Mouse (Mus musculus): Measurements from ENCODE around the gene Creb5.

Gene Creb5

DNA sequence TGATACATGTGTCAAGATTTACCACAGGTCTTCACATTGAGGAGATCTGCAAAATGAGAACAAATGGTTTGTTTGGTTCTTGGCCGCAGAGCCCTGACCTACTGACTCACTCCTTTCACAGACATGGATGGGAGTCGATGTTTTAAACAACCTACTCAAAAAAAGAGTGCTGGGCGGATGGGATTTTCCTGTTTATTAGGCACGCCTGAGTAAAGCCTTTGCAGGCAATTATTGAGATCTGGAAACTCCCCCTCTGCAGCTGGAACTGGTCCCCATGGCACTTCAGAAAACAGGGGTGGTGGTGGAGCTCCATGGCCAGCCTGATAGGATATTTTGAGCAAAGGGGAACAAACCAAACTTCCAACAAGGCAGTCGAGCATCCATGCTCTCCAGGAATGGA, 258.9 kb downstream of the Creb5 start:
- no peak for DNase-seq (ENCODE audit: low read depth)

DNA sequence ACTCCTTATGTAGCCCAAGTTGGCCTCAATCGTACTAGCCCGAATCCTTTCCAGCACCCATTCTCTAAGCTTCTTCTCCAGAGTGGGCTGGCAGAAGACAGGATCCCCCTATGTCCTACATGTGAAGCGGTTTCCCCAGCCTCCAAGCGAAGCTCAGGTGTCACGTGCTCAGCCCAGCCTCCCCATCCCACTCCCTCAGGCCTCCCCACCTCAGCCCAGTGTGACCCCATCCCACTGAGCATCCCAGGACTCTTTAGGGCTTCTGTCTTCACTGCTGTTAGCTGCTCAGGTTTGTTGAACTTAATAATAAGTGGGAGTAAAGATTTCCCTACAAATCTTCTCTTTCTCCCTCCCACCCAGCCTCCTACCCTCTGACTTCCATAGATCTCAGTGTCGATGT, 261.2 kb downstream of the Creb5 start:
- DNase-seq (ENCODE audit: low read depth): no peak

DNA sequence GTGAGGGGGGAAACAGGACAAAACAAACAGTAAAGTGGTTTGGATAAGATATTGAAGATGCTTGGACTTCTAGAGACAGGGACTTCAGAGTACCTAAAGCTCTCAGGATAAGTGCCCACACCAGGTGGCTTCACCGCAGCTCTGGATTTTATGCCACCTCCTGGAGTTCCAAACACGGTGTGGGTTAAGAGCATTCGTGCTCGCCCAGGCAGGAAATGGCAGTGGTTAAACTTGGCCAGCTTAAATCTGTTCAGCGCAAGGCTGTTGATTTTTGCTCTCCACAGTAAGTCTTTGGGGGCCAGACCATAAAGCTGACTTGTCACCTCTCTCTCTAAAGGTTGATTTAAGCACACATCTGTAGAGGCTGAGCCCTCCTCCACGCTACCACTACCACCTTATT, 262.3 kb downstream of the Creb5 start:
- no peak for DNase-seq (ENCODE audit: low read depth)

DNA sequence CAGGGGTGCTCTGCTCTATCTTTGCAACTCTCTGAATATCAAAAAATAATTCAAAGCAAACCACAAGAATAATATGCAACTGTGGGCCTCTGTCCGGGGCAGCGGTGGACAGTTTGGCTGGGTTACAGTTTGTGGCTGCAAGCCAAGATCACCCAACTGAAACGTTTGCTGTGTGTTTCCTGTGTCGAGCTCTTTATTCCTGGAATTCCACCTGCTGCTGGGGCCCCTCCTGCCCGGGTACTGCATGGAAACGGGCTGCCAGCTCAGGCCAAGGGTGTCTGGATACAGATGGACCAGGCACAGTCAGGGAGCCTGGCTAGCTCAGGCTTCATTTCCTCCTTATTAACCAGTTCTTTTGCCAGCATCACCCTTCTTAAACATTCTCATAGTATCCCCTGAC, 269.0 kb downstream of the Creb5 start:
- DNase-seq (ENCODE audit: low read depth): no peak

DNA sequence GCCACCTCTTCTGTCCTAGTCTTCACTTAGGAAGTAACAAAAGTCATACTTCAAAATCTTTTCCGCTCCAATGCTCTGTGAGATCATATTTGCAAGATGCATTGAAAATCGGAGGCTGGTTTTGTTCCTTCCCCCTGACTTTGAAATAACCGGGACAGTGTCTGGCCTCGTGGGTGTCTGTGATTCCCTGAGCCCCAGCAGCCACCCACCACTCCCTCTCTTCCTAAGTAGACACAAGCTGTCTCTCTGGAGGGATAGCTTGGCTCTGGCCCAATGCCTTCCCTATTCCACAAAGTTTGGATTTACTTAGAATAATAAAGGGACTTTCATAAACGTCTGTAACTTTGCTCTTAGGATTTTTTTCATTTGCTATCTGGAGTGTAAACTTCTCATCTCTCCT, 273.9 kb downstream of the Creb5 start:
- DNase-seq (ENCODE audit: low read depth): no peak

DNA sequence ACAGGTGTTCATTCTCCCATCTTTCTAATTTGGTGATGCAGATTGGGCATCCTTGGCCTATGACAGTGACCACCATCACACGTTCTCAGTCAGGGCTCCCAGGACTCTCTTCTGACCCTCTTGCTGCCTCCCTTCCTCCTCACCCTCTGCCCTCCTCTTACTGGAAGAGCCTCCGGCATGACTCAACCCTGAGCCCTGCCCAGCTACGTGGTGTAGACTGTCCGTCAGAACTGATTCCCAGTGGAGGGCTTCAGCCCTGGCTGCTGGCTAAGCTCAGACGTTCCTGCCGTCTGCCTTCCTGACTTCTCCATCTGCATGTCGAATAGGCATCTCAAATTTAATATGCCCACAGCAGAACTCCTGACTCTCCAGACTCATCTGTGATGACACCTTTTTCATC, 275.5 kb downstream of the Creb5 start:
- no peak for DNase-seq (ENCODE audit: low read depth)

DNA sequence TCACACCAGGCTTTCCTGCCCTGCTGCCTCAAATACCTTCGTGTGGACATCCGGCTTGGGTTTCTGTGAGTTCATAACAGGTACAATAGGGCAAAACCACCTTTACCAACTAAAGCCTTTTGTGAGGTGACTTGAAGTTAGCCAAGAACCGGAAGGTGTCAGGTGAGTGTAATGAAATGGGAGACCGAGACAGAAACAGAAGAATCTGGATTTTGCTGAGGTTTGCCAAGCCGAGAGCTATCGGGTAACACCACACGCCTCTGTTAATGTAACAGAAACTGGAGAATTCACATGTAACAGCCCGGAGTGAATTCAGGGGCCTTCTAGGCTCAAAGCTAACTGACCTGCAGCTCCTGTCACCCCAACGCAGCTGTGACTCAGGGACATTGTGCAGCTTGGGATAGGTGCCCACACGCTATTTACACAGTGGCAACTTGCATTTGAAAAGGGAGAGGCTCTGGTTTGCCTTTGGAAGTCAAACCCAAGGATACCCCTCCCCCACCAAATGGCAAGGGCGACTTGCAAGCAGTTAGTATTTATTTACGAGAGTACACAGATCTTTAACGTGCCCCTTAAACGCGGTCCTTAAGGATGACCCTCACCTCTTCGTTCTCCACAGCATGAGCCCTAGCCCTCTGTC, 276.6 kb downstream of the Creb5 start:
- no peak for DNase-seq (ENCODE audit: low read depth)

DNA sequence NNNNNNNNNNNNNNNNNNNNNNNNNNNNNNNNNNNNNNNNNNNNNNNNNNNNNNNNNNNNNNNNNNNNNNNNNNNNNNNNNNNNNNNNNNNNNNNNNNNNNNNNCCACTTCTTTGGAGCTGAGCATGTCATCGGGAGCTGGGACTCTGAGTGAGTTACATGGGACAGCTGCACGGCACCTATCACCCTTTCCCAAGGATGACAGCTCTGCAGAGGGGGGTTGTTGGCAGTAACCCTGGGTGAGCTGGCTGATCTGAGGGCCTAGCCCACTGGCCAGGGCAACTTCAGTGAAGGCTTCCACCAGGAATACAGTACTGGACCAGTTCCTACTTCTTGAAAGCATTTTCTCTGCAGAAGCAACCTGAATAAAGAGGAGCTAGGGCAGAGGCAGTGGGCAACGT, 282.4 kb downstream of the Creb5 start:
- DNase-seq (ENCODE audit: low read depth): no peak

DNA sequence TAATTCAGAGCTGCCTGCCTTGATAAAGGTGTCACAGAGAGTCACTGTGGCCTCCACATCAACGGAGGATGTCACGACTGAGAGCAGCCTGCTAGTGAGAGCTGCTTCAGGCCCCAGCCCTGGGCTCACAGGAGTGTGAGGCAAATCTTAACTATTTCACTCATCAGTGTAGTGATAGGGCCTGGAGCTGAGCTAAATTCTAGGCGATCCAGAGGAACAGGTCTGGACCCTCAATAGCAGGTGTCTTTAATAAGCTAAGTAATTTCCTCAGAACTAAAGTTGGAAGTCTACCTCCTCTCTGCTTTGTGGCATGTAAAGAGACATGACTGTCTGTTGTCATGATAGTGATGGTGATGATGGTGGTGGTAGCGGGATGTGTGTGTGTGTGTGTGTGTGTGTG, 283.8 kb downstream of the Creb5 start:
- no peak for DNase-seq (ENCODE audit: low read depth)

DNA sequence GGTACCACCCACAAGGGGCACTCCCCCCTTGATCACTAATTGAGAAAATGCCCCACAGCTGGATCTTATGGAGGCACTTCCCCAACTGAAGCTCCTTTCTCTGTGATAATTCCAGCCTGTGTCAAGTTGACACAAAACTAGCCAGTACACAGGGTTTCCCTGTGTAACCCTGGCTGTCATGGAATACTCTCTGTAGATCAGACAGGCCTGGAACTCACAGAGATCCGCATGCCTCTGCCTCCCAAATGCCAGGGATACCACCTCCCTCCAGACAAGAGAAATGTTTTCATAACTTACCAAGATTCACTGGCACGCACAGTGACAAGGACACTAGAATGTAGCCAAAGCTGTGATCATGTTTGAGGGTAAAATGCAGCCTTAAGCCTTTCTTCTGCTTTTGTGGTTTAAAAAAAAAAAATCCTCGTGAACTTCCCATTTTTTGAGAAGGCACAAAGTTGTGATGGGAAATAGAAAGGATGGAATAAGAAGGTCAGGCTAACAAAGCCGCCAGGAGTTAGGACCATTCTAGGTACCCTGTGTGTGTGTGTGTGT, 284.6 kb downstream of the Creb5 start:
- DNase-seq (ENCODE audit: low read depth): no peak

DNA sequence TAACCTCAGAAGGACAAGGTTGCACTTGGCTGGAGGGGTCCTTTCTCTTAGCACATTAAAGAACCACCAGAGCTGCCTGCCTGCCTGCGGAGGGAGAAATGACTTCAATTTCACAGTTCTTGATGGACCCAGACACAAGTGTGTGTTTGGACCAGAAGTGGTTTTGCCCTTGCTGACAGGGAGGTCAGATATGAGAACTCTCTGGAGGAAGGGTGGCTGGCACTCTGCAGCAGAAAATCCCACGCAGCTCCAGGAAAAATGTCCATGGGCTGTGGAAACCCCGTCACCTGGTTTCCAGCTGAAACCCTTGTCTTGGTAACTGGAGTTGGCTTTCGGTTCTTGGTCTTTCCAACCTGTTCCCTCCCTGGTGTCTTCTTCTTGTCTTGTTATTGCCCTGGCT, 285.4 kb downstream of the Creb5 start:
- DNase-seq (ENCODE audit: low read depth): no peak

DNA sequence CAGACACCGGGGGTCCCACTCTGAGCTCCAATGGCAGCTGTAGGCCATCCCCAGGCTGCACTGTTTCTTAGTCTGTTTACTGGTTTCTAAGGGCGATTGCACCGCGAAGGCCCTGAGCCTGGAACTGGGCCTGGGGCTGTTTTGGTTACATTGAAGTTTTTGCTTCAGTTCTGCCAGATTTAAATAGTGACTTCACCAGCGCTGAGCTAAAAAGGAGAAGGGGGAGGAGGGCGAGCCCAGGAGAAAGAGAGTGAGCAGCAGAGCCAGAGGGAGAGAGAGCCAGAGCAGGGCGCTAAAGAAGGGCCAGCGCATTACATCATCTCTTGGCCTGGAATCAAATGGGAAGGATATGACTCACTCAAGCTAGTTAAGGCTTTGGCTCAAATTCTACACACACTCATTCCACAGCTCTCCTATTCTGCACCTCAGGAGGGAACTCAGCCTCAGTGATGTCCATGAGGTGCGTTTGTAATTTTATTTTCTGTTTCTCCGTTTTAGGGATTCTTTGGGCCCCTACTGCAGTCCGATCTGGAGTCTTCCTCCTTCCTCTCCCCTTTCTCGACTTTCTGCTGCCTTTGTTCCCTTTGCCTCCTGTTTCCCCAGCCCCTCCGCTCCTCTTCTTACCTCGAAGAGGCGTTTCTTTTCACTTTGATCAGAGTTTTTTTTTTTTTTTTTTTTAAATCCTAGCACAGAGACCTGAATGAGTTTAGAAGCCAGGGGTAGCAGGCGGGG, 286.1 kb downstream of the Creb5 start:
- no peak for DNase-seq (ENCODE audit: low read depth)

DNA sequence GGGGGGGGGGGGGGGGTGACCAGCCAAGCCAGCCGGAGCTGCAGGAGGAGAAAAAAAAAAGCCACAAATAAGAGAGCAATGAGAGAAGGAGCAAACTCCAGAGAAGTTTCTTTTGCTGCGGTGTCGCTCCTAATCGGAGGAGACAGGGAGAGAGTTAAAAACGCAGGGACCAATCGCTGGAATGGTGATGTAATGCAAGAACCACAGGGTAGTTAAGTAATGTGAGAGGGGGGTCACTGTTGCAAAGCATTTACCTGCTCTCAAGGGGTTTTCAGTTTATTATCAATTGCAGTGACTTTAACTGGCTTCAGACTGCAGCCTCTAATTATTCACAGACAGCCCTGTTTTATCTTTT, 286.6 kb downstream of the Creb5 start:
- DNase-seq (ENCODE audit: low read depth): no peak

DNA sequence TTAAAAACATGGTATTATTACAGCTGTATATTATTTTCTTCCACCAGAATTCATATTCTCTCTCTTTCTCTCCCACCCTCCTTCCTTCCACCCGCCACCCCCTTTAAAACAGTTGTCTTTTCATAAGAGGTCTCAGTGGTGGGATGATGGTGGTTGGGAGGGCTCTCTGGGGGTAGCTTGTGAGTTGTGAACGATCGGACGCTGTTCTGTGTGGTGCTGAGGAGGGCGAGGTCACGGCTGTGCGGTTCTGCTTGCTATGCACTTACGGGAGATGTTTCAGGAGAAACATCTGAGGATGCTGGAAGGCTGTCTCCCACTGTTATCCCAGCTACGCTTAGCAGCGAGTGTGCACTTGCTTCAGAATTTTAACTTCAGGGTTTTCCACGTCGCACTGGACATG, 287.0 kb downstream of the Creb5 start:
- no peak for DNase-seq (ENCODE audit: low read depth)

DNA sequence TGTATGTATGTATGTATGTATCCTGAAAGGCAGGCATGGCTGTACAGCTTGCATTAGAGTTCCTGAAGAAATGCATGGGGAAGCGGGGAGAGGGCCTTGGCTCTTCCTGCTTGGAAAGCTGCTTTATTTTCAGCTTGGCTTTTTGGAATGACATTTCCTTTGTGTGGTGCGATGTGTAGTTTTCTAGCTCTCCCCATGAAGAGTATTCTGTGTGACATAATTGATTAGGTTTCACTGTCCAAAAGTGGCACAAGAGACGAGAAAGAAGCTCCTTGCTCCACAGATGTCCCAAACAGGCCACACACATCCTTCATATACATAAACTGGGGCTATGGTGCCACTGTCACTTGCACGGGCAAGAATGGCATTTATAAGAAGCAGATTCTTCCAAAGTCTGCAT, 288.1 kb downstream of the Creb5 start:
- DNase-seq (ENCODE audit: low read depth): no peak

DNA sequence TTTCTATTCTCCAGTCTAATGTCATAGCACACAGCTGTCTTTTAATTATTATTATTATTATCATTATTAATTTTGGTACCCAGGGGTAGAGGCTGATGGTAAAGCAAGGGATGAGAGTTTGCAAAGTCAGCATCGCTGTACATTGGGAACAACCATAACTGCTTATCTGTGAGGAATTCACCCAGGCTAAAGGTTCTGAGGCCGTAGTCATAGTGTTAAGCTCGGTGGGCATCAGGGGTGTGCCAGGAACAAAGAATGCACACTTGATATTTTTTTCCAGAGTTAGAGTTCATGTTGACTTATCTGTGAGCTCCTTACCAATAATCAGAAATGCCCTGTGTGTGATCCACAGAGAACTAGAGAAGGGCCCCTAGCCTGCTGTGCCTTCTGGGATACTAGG, 288.8 kb downstream of the Creb5 start:
- no peak for DNase-seq (ENCODE audit: low read depth)

DNA sequence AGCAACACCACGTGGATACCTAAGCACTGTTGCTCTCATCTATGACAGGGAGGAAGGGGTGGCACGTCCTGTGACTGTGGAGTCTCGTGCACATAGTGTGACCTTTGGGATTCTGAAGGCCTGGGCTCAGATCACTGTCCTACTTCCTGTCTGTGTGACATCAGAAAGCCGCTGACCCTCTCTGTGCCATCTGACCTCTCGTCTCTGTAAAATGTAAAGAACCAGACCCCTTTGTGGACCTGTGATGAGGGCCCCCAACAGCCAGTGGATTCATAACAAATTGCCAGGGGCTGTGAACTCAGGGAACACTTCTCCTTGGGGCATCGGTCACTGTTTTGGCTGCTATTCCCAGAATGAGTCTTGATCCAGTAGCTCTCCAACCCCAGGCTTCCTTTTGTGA, 289.8 kb downstream of the Creb5 start:
- no peak for DNase-seq (ENCODE audit: low read depth)

DNA sequence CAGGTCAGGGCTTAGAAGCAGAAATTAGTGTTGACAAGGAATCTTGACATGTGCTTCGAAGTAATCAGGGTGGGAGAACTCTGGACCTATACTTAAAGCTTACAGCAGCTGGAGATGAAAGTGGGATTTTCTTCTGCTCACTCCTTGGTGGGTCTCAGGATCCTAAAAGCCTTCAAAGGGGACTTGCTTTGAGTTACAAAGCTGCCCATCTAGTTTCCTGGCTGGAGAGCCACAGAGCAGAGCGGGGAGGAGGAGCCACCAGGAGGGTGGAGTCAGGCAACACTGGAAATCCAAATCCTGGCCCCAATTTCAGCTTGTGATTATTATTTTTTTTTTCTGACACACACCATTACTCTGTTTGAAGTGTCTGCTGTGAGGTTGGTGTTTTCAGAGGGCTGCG, 290.7 kb downstream of the Creb5 start:
- no peak for DNase-seq (ENCODE audit: low read depth)

DNA sequence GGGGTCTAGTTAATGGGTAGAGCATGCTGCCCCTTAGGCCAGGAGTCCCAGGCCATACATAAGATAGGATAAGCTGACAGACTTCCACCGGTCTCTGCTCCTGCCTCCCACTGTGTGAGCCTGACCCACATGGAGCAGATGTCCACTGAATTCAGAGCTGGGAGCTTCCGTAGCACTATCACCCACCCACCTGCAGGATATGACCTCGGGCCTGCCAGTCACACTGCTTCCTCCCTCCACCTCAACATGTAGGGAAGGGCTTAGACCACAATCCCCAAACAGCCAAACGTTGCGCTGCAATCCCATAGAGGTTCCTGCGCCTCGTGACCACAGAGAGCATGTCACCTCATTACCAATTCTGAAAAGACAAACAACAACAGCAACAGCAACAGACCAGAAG, 293.3 kb downstream of the Creb5 start:
- no peak for DNase-seq (ENCODE audit: low read depth)

DNA sequence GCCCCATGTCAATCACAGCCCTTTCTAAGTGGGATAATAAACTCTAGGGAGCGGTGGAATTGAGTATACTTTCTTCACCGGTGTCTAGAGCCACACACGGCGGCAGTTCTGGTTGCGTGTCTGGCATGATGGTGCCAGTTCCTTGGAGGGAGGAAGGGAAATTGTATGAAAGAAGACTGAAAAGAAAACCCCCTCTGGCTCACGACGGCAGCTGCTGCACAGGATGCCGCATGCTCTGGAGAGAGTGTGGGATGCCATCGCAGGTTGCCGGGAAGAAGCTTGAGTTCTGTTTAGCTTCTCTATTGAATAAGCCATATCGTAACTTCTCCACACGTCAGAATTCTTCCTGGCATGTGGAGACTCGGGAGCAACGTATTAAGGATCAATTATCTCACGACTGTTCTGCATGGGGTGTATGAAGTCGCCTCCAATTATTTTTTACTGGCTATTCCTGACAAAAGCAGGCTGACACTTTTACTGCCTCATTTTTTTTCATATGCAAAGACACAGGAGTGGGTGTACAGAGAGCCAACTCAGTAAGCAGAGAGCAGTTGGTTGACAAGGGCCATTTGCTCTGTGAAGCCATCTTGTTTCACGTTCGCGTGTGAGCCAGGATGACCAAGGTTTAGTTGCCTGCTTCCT, 296.3 kb downstream of the Creb5 start:
- DNase-seq (ENCODE audit: low read depth): no peak

DNA sequence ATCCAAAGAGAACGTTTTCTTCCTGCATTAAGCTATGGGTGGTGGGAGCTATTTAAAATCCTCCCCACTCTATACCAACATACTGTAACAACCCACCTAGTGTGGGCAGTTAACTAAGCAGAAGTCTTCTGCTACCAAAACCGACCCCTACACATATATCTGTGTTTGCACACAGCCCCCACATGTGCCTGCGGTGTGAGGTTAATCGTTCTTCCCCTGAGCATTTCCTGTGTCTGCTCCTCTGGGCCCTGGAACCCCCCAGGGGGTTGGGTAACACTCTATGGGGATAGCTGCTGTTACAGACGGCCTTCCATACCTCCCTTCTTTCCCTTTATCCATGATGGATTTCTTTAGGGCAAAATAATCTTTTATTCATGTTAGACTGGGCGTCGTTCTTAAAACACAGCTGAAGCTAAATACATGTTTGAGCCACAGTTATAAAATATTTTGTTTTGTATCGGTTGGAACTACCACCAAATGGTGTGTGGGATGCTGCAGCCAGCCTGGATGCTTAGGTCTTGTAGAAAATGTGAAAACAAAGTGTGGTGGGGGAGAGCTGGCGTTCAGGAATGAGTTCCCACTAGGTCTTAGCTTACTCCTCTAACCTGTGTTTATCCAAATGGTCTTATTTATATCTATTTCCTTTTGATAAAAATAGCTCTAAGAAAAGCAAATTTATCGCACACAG, 297.8 kb downstream of the Creb5 start:
- peak; percentile 26 for DNase-seq (ENCODE audit: low read depth)

DNA sequence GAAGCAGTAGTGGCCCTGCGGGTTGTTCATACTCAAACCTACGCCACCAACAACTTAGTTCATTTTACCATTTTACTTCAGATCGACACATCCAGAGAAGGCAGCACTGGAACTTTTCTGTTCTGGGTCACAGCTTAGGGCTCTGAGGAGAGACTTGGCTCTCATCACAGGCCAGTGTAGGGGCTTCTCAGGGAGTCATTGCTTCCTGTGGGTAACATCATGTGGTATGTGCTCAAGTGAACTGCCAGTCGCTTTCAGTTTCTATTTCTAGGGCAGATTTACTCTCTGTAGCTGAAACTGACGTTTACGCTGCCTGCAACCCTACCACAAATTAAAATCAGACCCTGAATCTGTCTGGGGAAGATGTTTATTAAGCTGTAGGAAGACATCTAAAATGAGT, 302.7 kb downstream of the Creb5 start:
- peak; percentile 87 for DNase-seq (ENCODE audit: low read depth)

DNA sequence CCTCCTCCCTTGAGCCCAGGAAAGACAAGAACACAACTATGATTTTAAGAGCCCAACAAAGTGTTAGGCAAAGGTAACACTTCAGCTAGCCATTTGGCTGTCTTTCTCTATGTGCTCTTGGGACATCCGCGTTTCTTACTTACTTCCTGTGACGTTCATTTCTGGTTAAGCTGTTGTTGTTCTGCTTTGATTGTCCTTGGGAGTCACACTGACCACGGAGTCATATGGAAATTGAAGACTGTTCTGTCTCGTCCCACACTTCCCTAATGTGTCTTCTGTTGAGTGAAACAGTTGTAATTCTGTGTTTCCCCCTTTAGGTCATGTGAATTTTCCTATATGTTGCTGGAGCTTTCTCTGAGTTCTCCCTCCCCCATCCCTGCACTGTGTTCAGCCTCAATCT, 305.2 kb downstream of the Creb5 start:
- peak; percentile 7 for DNase-seq (ENCODE audit: low read depth)
